Mouse (Mus musculus) embryonic fibroblast, embryonic 13.5 days (primary cell): Measurements from ENCODE around the gene Fyttd1.

ENCODE experiments used
- CTCF ChIP-seq: IDR thresholded peaks from 2 replicates; pipeline ENCODE4 v1.5.1; 2011; ENCODE audit warnings: mild to moderate bottlenecking, control low read depth, low read length, moderate library complexity, borderline replicate concordance; ENCODE audit not compliant: insufficient read depth
- POLR2A ChIP-seq: IDR thresholded peaks from 2 replicates; pipeline ENCODE4 v1.6.1; 2011; ENCODE audit warnings: low read depth, mild to moderate bottlenecking, control low read depth, low read length, moderate library complexity

GRCm38 (mm10) chr16:32870231-32870630, 7.1 kb upstream of the Fyttd1 start:
- TF ChIP-seq POLR2A (no peak), CTCF (no peak)
